9 mouse cellular contexts compared by ENCODE assay signal in the genomic region with DNA sequence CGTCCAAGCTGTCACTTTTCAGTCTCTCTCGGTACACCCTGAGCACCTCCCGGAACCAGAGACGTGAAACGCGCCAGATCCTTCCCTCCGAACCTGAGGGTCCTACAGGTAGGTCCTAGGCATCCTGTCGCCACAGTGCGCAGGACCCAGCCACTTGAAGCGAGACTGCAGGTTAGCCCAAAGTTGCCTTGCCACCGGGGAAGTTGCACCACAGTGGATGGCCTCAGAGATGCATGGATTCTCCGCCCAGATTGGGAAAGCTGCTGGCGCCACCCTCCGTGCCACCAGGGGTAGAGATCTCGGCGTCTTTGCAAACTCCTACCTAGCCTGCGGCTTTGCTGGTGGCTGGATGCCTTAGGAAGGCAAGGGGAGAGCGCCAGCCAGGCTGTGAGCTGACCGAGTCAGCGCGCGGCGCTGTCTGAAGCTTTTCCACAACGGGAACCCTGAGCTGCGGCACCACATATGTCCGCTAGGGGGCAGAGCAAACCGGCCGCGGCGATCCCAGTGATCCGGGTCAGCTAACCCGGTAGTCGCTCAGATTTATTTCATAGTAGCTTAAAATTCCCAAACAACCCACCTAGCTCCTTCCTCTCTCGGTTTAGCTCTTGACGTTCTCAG. TPM values are rescaled to one million over a fixed set of nuclear protein-coding genes. Genes with fewer than 3 reads are reported as not detected.
DNase-seq lines count a peak whose midpoint lies in the region; ATAC-seq and TF ChIP-seq lines count a peak whose summit lies in the region.
"Had no signal": no experiment of that assay in that cellular context is flagged by ENCODE, and none has a peak within 500 bp of the region (broad histone marks: within the 10 kb centered on the region; RNA-seq: fewer than 3 reads in every experiment).

No protein-coding gene starts in this region.

- peak; percentile 92 for ATAC-seq in frontal cortex, adult (ENCODE audit: low TSS enrichment)
- ATAC-seq in hematopoietic stem cell, adult 5-6 weeks (replicated peaks in 1 of 2; ENCODE audit: insufficient read depth in 1 of 2, low FRiP score in 2 of 2, low TSS enrichment in 1 of 2, low read depth in 1 of 2, poor library complexity in 2 of 2, severe bottlenecking in 2 of 2): peak; percentile 76 to 77
- ATAC-seq in neural tube, embryonic 15.5 days (ENCODE audit: low FRiP score): peak; percentile 69

- 2% methylated on average over 35 of the region's 35 CpGs for WGBS in lung, adult 2 months
- under 1% methylated on average over 35 of the region's 35 CpGs for WGBS in neural tube, embryonic 15.5 days

- TF ChIP-seq POLR2A in lung, adult 2 months (IDR thresholded peaks at IDR 0.05; ENCODE audit: borderline replicate concordance, extremely low read depth, low read depth, low read length): no peak

- peak overlapping the region; percentile 55 for H3K4me3 ChIP-seq in layer of hippocampus, adult 2 months
- peak overlapping the region; percentile 46 for H3K4me3 ChIP-seq in lung, adult 2 months (replicated peaks; ENCODE audit: extremely low read depth, low read depth, low read length)
- H3K4me3 ChIP-seq in neural tube, embryonic 15.5 days (replicated peaks): peak overlapping the region; percentile 42
- H3K4me3 ChIP-seq: erythroblast, embryonic 14.5 days had no signal

- no peaks in the 10 kb centered on the region for H3K36me3 ChIP-seq in neural tube, embryonic 15.5 days

- TF ChIP-seq CTCF in layer of hippocampus, adult 2 months (conservative IDR thresholded peaks at IDR 0.05): peak; percentile 100; the same call in 1 of the 2 replicates
- peak; percentile 74 for TF ChIP-seq CTCF in lung, adult 2 months (IDR thresholded peaks at IDR 0.05; ENCODE audit: insufficient read depth, low read length)

- DNase-seq in ES-CJ7 (ENCODE audit: low read depth, low spot score): peak; percentile 85
- DNase-seq in cerebellum, adult 8-10 months: peak; percentile 67
- DNase-seq in layer of hippocampus, adult 2 months (ENCODE audit: low spot score in 2 of 2): peak; percentile 82 to 89
- DNase-seq in lung, adult 2 months: peak; percentile 75
- peak; percentile 45 for DNase-seq in thymus, postnatal 0 days (ENCODE audit: low spot score)

- H3K9ac ChIP-seq in neural tube, embryonic 15.5 days (replicated peaks): peak overlapping the region; percentile 46

- no peak overlapping the region for H3K27ac ChIP-seq in layer of hippocampus, adult 2 months
- H3K27ac ChIP-seq in neural tube, embryonic 15.5 days (replicated peaks): no peak overlapping the region

- no peaks in the 10 kb centered on the region for H3K9me3 ChIP-seq in neural tube, embryonic 15.5 days (replicated peaks)

- H3K4me1 ChIP-seq in lung, adult 2 months (ENCODE audit: control insufficient read depth, insufficient read depth, low read length): peaks cover 9% of the 10 kb centered on the region
- peaks cover 22% of the 10 kb centered on the region for H3K4me1 ChIP-seq in neural tube, embryonic 15.5 days

- peak overlapping the region; percentile 78 for H3K4me2 ChIP-seq in neural tube, embryonic 15.5 days

- peaks cover 45% of the 10 kb centered on the region for H3K27me3 ChIP-seq in neural tube, embryonic 15.5 days (replicated peaks)

RNA-seq across cellular contexts. Expression of a gene that starts 1.0 kb away (rescaled TPM):
- not detected in 2 replicates for total RNA-seq in hematopoietic stem cell, adult 5-6 weeks (2017)
- 1 to 10 TPM; 5.5 to 6.9 TPM for total RNA-seq in layer of hippocampus, adult 2 months (2021)
- 0.17 and 0.18 TPM in 2 replicates for polyA plus RNA-seq in lung, adult 2 months (2012; rRNA removed)
- polyA plus RNA-seq in neural tube, embryonic 15.5 days (2015; fragmentation: Nextera tagmentation; extraction: Ambion mirVana): 1.8 TPM in 2 replicates
- polyA plus RNA-seq in thymus, postnatal 0 days (2015; fragmentation: Nextera tagmentation; extraction: Ambion mirVana): 0.04 and 0.05 TPM in 2 replicates
- polyA plus RNA-seq: erythroblast, embryonic 14.5 days had no signal

RNA-seq across cellular contexts. Expression of a gene that starts 31.4 kb away (rescaled TPM):
- total RNA-seq in hematopoietic stem cell, adult 5-6 weeks (2017): not detected in 2 replicates
- under 1 TPM; 0.52 to 0.74 TPM for total RNA-seq in layer of hippocampus, adult 2 months (2021)
- 5.0 and 19.7 TPM in 2 replicates for polyA plus RNA-seq in lung, adult 2 months (2012; rRNA removed)
- polyA plus RNA-seq in neural tube, embryonic 15.5 days (2015; fragmentation: Nextera tagmentation; extraction: Ambion mirVana): 1.7 and 2.9 TPM in 2 replicates
- 0.26 and 0.27 TPM in 2 replicates for polyA plus RNA-seq in thymus, postnatal 0 days (2015; fragmentation: Nextera tagmentation; extraction: Ambion mirVana)
- polyA plus RNA-seq: erythroblast, embryonic 14.5 days had no signal
